Mouse (Mus musculus) c-Kit-positive CD71-positive TER-119-negative erythroid progenitor cells, embryonic 14.5 days (primary cell): ENCODE results near the gene Ccdc77.

Experiments
- DNase-seq: peaks from one replicate; pipeline ENCODE4 v3.0.0-alpha.2; 2013; ENCODE audit warnings: low read depth

The Ccdc77 gene

DNA sequence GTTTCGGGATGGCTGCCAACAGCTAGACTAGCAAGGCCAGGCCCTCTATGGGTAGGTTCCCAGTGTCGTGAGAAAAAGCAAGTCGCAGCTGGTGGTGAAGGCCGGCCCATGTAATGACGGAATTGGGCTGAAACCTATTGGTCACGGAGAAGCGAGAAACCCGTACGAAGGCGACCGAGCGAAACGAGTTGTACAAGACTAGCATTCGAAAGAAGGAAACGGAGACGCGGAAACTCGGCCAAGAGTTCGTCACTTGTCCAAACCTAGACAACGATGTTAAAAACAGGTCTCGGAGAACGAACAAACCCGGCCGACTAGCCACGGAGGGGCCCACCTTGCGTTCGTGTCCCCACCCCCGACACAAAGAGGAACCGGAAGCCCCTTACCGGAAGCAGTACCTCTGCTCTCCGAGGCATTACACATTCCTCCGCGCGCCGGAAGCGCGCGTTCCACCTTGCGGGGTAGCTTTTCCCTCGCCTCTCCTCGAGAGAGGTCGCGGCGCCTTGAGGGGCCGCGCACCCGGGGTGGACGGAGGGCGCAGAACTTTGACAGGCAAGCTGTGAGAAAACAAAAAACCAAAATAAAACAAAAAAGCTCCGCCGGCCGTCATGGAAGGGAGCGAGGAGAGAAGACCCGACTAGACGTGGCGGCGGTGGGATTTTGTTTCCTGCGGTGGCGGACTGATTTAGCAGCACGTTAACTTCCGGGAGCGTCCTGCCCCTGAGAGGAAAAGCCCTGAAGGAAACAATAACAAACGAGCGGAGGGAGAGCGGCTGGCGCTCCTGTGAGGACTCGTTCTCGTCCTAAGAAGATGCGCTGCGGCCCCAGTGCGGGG lies at the start of gene Ccdc77, which contains the start of gene Kdm5a:
Gene Ccdc77 (minus strand): TSS at position 687 of the 835 bp plus-strand sequence.
Gene Kdm5a (plus strand): TSS at position 437 of the 835 bp plus-strand sequence.
- DNase-seq = peak; percentile 89

DNA sequence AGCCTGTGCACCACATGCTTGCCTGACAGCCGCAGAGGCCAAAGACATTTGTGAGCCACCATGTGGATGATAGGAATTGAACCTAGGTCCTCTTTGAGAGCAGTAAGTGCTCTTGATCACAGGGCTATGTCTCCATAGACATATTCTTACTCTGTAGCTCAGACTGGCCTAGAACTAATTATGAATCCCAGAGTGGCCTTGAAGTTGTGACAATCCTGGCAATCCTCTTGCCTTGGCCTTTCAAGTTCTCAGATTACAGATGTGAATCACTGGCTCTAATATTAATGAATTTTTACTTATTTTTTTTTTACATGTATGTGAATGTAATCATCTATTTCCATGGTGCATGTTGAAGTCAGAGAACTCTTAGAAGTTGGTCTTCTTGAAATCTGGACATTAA lies 39.8 kb upstream of the Ccdc77 start:
- no peak for DNase-seq

DNA sequence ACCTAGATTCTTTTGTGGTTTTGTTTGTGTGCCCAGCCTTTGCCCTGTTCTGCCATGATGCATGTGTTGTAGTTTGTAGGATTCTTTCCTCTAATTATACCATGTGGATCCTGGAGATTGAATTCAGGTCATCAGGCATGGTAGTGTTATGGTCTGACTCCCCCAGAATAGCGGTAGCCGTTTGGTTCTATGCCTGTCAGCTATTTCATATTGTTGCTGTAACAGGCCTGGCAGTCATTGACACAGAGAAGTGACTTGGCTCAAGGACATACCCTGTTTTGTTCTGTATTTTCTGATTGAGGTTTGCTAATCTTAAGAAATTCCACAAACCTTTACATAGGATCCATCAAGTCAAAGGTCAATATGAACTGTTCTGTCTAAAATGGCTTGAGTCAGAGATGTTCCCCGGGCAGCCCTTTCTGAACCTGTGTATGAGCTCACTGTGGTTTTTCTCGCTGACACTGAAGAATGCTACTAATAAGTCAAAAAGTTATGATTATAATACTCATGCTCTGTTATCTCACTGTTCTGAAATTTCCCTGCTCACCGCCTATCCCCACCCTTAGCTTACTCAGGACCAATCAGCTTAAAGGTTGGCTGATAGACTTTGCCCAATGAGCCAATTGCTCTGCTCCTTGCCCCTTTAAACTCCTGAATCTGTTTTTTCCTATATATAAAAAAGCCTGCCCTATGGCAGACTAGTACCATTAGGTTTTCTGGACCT lies 31.6 kb upstream of the Ccdc77 start:
- DNase-seq = peak; percentile 19

DNA sequence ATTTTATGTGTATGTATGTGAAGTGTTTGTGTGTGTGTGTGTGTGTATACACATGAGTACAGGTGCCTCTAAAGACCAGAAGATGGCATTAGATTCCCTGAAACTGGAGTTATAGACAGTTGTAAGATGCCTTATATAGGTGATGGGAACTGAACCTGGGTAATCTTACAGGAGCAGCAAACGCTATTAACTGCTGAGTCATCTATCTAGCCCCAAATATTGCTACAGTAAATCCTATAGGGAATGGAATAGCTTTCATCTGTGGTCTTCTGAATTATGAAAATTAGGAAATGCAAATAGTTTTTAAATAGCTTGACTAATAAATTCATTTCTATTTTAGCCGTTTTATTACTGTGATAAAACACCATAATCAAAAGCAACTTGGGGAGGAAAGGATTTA lies 28.6 kb upstream of the Ccdc77 start:
- no peak for DNase-seq

DNA sequence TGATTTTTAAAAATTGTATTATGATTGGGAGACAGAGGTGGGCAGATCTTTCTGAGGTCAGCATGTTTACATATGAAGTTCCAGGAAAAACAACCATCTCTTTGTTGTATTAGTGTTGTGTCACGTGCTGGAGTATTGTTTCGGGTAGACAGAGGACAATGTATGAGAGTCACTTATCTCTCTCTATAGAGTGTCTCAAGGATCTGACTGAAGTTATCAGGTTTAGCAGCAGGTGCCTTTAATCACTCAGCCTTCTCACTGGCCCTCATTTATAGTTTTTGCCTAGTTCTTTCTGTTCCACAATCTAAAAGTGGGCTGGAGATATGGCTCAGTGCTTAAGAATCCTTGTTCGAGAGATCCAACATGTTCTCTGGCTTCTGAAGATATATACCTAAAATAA lies 25.9 kb upstream of the Ccdc77 start:
- peak; percentile 27 for DNase-seq

DNA sequence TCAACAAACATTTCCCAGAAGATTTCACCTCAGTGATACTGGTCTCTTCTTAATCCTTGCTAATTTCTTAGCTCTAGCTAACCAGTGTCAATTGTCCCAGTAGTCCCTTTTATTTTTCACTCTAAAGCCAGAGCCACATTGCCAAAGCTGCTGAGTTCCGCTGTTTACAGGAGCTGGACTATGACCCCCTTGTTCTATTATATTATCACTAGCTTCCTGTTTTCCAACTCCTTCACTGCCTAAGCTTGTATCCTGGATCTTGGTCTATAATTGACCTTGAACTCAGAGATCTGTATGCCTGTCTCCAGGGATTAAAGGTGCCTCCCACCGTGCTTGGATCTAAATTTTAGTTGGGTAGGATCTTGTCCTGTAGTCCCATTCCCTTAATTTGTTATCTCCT lies 12.6 kb upstream of the Ccdc77 start:
- no peak for DNase-seq

DNA sequence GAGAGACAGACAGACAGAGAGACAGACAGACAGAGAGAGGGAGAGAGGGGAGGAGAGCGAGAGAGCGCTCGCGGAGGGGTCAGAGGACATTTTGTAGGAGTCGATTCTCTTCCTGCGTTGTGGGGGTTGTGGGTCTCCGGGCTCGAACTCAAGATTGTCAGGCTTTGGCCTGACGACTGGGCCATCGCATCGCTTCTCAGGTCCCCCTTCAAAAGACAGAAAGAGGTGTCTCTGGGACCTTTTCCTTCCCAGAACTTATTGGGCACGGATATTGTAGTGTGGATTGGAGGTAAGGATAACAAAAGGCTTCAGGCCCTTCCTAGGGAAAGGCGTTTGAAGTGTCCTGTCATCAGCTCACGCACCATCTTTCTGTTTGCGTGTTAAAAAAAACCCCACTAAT lies 877 bp upstream of the Ccdc77 start:
- DNase-seq = peak; percentile 20

DNA sequence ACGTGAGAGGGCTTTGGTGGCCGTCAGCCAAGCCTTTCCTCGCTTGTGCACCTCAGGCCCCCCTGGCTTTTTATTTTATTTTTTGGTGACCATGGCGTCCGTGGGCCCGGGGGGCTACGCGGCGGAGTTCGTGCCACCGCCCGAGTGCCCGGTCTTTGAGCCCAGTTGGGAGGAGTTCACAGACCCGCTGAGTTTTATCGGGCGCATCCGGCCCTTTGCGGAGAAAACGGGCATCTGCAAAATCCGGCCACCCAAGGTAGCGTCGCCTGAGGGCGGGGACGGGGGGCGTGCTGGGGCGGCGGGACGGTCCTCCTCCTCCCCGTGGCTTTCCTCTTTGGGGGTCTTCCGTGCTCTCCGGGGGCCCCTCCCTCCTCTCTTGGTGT lies 340 bp upstream of the Ccdc77 start:
- DNase-seq = no peak

DNA sequence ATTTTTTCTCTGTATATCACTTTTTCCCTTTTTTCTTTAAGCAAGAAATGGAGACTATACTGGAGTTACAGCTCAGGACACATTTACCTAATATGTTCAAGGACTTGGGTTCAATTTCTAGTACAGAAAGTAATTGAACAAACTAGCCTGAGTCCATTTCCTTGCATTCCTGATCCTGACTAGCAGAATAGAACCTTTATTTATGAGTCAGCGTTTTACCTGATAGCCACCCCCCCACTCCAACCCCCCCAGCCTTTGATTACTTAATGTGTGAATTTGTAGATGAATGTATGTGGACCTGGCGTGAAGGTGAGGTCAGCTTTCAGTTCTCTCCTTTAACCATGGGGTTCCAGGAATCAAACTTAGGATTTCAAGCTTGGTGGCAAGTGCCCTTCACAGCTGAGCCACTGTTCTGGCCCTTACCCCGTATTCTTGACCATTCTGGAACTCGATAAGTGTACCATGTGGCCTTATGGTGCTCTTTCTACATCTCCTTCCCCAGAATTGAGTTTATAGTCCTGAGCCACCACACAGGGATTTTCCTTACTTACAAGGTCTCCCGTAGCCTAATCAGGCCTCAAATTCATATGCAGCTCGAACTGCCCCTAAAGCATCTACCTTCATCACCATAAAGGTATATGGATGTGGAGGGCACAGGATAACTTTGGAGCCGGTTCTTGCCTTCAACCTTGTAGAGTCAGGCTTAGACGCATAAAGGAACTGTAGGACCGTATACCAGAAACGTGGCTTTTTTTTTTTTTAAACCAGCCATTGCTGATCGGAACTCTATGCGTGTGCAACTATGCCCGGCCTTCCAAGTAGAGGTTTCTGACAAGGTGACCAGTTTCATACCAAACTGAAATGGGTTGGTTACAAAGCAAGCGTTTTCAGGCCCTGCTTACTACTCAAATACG lies 1.1 kb downstream of the Ccdc77 start:
- no peak for DNase-seq

DNA sequence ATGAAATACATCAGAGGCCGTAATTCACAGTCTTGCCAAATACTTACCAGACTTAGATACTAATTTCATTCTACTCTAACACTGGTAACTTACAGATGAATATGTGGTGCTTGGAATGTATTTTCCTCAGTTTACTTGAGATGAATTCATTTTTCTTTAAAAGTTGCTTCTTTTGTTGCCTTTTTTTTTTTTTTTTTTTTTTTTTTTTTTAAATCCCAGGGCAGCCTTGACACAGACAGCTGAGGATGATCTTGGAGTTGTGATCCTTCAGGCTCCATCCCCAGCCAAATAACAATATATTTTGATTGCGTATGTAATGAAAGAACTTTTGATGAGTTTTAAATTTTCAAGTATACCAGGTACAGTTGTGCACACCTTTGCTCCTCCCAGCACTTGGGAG lies 2.0 kb downstream of the Ccdc77 start:
- no peak for DNase-seq

DNA sequence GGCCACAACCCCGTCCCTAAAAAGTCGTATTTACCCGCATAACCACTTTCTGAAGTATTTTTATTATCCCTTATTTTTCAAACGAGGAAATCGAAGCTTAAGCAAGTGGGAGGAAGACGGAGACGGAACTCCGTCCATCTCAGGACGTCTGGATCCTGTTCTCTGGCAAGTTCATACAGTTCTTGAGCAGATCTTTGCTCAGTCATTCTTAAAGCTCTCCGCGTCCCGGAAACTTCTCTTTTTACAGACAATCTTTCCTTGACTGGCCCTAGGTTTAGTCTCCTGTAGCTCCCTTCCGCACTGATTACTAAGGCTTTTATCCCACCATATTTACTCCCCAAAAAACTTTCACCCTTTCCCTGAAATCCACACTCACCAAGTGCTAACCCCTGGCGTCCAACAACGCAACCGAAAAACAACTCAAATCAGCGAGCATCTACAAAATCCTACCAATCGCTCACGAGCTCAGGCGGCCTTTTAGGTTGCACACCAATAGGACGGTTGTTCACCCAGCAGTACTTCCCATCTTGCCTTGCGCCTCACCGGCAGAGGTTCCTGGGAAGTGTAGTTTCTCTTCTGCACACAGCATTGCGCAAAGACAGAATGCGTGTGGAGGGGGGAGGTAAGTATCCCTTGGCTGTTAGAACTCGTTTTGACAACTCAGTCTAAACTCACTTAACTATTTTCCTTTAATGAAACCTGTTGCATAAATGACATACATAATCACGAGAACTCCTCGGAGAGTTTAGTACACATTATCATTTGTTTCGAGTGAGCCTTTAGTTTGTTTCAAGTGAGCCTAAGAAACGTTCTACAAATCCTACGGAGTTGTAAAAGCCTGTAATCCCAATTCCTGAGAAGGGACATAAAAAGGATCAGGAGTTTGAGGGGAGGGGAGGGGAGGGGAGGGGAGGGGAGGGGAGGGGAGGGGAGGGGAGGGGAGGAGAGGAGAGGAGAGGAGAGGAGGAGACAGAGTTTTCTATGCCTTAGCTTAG lies 6.9 kb downstream of the Ccdc77 start:
- peak; percentile 90 for DNase-seq

DNA sequence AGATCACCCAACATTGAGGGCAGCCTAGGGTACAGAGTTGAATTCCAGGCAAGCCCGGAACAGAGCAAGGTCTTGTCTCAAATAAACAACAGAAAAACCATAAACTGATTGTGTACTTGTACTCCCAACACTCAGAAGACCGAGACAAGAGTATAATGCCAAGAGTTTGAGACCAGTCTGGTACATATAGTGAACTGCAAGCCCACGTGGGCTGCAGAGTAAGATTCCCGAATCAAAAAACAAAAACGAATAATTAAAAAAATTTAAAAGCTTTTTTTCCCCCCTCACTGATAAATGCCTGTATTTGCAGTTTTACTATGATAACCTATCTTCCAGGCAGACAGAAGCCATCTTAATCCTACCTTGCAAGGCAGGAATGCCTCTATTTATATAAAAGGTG lies 7.7 kb downstream of the Ccdc77 start:
- DNase-seq = peak; percentile 13

DNA sequence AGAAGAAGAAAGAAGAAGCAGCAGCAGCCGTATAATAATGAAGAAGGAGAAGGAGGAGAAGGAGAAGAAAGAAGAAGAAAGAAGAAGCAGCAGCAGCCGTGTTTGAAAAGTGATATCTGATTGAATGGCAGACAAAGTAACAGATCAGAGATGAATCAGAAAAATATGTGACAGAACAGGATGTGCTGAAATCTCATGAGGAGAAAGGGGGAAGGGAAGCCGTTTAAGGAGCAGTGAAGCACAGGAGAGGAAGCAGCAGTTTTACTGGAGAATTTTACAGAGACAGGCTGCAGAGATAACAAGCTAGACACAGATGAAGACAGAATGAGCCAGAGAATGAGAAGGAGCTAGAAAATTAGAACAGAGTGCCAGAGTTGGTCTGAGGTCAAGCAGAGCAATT lies 15.2 kb downstream of the Ccdc77 start:
- no peak for DNase-seq

DNA sequence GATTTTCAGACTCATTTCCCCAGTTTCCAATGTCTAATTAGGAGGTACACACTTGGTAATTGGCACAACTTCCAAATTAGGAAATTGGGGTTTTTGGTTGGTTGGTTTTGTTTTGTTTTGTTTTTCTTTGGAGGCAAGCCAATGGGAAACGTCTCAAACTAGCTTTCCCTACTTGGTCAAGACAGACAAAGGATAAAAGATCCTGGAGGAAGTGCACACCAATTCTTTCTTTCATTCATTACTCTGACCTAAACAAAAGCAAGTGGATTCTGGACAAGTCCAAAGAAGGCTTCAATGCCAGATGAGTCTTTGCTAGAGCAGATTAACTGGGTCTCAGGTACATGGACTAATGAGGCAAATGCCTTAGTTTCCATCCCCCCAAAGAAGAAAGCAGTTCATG lies 20.2 kb downstream of the Ccdc77 start:
- no peak for DNase-seq

DNA sequence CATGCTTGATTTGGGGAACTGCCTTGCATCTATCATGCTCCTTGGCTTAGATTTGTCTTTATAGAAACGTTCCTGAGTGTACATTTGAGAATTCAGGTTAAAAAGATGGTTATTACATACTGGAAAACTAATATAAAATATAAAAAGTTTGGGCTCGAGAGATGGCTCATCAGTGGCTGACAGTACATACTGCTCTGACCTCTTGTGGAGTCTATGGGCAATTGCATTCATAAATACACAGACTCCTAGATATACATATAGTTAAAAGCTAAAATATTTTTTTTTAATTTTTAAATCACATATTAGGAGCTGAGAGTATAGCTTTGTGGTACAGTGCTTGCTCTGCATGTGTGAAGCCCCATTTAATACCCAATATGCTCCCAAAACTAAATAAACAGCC lies 31.8 kb downstream of the Ccdc77 start:
- DNase-seq = no peak

DNA sequence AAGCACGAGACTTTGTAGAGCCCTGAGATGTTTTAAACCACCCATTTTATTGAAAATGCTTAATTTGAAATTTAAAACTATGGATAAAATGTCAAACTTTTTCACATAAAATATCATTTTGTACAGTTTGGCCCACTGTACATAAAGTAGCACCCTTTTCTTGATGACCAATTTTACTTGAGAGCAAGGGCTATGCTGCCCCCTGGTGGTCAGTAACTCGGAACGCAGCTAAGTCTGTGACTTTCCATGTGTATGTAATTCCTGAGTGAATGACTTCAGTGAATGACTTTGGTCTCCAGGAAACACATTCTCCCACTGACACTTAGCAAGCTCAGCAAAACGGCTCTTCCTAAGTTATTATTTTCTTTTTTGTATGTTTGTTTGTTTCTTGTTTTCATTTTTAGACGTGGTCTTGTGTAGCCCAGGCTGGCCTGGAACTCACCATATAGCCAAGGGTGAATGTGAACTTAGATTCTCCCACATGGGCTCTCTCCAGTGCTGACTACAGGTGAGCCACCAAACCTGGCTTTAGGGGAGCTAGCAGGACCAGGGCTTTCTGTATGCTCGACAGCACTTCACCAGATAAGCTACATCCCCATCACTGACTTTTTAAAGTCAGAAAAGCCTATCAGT lies 39.8 kb downstream of the Ccdc77 start:
- DNase-seq = peak; percentile 69

DNA sequence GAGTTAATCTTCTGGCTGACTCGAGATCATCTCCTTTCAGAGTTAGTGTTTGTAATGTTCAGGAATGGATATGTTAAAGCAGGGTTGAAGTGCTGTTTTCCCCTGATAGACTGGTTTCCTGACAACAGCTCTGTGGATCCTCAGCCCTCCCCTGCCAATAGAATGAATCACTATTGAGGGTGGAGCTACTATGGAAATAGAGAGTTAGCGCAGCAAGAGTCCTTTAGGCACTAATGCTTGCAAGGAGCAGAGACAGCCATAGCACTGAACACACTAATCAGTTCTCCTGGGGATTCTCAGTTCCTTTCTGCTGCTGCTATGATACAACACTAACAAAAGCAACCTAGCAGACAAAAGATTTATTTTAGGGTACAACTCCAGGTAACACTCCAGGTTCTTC lies 43.8 kb downstream of the Ccdc77 start:
- no peak for DNase-seq

DNA sequence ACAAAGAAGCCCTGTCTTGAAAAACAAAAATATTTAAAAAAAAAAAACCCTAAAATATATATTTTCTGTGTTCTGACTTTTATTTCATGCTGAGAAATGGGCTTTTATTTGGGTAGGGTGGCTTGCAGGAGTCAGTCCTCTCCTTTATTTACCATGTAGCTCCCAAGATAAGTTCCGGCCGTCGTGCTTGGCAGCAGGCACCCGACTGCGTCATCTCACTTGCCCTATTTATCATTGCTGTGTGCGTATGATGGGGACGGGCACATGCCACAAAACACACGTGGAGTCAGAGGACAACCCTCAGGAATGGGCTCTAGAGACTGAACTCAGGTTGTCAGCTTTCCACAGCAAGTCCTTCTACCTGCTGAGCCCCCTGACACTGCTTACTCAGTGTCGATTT lies 45.0 kb downstream of the Ccdc77 start:
- no peak for DNase-seq

DNA sequence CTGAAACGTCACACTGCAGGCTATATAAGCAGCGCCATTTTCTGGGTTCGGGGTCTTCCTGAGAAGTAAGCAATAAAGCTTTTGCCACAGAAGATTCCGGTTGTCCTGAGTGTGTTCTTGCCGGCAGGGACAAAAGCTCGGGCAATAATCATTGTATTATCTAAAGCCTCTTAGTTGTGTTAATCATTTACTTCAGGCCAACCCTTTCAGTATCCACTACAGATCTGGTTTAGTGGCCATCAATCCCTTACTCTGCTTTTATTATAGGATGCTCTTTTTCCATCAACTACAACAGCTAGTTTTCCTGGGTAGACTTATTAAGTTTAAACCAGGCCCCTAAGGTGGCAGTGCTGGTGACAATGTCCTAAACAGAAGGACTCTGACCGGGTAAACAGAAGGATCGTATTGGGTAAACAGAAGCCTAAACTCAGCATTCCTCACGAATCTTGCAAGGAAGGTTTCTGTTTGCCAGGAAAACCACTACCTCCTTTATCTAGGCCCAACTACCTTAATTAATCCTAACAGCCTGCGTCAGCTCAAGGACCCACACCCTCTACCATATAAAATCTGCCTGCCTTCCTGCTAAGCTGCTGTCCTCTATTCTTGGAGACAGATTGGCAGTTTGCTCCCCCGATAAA lies 45.8 kb downstream of the Ccdc77 start:
- DNase-seq = no peak

DNA sequence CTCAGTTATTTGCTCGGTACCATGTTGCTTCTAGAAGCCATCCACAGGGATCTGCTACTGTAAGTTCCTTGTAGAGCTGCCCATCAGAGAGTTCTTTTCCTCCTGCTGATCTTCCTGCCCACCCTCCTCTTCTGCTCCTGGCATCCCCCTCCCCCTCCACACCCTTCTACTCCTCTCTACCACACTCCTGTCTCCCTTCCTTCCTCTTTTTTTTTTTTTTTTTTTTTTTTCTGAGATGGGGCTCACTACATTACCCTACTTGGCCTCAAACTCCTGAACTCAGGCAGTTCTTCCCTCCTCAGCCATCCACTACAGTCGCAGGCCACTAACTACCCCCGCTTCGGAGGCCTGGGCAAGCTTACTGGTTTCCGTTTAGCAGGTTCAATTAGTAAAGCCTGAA lies 51.7 kb downstream of the Ccdc77 start:
- no peak for DNase-seq
